Mouse (Mus musculus): Measurements from ENCODE around the gene Syt7.

DNA sequence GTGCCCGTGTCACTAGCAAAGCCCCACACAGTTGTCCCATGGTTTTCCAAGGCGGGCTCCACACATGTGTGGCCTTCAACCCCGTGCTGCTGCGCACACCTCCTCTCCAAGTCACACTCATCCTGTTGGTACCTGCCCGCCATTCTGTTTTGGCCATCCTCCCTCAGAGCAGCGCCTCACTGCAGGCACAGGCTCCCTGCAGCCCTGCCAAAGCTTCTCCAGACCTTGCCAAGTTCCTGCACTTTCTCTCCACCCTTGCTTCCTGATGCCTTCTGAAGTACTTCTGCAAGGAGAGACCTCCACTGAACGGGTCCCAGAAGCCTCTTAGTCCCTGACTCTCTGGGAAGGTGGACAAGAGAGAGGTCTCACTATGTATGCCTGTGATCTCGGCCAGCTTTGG is 40.5 kb downstream of the Syt7 start:
- TF ChIP-seq POLR2A (IDR thresholded peaks at IDR 0.05; ENCODE audit: borderline replicate concordance, extremely low read depth, low read depth, low read length) = no peak
- no peak for TF ChIP-seq CTCF (IDR thresholded peaks at IDR 0.05; ENCODE audit: insufficient read depth, low read length)
